Mouse (Mus musculus): ENCODE measurements around the gene Gm20431.
A peak's percentile ranks its signal among the peaks of the same experiment; 100 is the strongest.
"Not testable (repeated sequence)": the region's sequence is repeated elsewhere in the genome, so short reads cannot be mapped to it uniquely, and the experiment has no call there.

The Gm20431 gene

DNA sequence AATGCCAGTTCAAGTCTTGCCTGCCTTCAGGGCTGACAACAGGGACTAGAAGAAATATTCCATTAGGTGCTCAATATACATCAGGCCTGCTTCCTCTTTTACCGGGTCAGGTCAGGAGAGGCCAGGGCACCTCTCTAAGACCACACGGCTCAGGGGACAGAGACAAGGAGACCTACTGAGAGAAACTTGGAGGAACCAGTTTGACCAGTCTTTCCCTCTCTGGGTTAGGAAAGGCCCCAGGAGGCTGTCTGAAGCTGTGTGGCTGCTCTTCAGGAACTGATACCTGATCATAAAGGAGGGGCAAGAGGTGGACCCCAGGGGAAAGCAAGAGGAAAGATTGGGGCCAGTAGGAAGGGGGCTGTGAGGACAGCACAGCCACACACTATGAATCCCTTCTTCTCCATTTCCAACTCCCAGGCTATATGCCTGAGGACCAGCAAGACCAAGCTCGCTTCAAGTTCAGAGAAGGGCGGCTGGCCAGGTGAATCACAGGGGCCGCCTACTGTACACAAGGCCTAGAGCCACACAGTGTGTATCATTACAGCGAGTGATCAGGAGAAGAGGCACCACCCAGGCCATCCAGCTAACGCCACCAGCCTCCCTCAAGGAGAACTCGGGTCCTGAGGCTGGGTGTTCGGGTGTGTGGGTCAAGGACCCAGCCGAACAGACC lies 2.0 kb downstream of the Gm20431 start:
- DNase-seq: no peak

DNA sequence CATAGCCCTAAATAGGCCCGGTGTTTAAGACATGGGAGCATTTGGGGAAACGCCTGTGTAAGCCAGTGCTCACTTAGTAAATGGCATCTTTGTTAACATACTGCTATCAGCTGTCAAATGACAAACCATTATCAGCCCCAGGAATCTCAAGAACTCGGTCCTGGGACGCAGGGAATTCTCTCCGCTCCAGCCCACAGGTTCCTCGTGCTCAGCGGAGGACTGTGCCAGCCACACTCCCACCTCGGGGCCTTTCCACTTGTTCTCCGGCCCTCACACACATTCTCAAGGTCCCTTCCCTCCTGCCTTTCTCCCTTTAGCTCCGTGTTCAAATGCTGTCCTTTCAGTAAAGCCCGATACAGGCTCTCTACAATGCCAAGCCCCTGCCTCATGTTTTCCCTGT lies 2.6 kb downstream of the Gm20431 start:
- DNase-seq: no peak

DNA sequence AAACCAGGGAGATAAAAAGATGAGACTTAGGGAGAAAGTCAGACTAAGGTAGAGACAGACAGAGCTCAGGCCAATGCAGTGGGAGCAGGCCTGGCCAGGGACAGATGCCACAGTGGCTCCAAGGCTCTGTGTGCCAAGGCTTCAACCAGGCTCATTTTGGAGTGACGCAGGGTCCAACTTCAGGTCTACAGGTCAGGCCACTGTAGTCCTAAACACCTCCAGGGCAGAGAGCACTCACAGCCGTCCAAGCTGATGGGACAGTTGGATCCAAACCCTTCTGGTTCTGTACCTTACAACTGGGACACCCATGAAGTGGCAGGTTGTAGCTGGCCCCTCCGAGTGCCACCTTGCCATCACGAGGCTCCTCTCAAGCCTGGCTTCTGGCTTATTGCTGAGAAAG lies 3.3 kb downstream of the Gm20431 start:
- DNase-seq: no peak

DNA sequence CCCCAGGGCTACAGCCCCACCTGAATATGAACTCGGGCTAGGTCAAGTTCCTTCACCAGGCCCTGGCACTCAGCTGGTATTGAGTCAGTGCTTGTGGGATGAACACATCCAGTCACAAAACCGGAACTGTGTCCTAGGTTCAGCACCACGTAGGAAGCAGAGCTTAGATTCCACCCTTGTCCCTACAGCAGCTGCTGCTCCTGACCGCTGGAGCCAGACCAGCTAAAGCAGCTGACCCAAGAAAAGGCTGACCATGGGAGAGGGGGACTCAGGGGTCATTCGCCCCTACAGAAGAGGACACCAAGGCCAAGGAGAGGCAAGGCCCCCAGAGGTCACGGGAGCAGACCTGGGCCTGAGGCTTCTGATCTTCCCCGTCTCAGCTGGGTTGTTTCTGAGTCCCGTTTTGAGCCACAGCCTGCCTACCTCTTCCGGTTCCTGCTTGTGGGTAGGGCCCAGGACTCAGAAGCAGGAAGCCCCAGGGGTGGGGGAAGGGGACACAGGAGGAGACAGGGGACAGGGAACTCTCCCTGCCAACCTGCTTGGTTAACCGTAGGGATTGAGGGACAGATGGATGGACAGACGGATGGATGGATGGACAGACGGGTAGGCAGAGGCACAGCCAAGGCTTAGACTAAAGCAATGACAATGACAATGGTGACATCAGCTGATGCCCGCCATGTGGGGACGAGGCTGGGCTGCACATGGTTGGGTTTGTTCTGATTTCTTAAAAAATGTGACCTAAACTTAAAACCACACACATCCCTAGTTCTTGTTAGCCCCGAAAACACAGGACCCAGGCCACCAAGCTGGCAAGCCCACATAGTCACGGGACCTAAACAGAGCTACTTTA lies 4.4 kb downstream of the Gm20431 start:
- DNase-seq: peak; percentile 41

DNA sequence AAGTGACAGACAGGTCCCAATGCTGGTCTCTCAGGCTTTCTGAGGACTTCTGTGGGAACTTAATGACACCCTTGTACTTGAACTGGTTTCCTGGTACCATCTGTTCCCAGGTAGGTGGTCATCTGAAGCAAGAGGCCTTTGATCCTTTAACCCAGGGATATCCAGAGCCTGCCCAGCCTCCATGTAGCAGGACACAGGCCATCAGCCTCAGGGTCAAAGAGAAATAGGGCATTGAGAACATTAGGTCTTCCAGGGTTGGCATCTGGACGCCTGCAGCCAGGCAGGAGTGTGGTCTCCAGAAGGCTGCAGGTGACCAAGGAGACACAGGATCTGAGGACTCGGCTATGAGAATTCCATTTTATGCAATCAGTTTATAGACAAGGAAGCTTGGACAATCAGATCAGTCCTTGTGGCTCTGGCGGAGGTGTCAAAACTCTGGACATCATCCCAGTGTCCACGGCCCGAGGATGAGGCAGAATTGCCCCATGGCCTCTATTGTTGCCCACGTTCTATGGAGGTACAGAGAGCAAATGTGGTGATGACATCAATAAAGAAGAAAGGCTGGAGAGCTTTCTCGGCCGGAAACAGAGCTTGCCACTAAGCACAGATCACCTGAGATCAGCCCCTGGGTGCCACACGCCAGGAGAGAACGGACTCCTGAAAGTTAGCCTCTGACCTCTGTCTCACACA lies 6.2 kb downstream of the Gm20431 start:
- no peak for DNase-seq

DNA sequence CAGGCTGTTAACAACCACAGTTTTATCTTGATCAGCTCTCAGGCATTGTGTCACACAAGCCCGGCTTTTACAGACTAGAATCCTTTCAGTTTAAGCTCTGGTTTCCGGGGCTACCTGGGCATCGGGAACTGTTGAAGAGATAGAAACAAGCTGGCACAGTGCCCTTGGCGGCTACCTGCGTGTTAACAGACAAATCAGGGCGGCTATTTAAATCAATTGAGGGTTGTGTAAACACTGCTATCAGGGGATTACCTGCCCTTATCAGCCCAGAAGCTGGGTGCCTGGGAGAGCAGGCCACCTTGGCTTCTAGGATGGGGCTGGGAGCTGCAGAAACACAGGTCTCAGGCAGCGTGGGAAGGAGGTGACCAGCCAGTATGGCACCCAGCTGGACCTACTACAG lies 8.6 kb downstream of the Gm20431 start:
- no peak for DNase-seq

DNA sequence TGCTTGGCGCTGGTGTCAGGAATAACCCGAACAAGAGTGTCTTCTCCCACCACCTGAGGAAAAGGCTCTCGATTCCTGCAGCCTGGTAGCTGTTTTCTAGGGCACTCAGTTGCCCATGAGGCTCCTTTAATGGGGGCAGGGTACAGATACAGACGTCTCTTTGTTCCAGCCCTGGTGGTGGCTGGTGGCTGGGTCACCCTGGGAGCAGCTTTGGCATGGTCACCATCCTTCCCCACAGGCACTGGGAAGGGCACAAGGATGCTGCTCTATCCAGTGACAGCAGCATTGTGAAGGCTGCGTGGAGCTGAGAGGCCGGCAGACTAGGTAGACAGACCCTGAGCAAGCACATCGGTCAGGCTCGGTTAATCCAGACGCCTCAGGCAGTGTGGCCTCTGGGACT lies 9.7 kb downstream of the Gm20431 start:
- DNase-seq: no peak

DNA sequence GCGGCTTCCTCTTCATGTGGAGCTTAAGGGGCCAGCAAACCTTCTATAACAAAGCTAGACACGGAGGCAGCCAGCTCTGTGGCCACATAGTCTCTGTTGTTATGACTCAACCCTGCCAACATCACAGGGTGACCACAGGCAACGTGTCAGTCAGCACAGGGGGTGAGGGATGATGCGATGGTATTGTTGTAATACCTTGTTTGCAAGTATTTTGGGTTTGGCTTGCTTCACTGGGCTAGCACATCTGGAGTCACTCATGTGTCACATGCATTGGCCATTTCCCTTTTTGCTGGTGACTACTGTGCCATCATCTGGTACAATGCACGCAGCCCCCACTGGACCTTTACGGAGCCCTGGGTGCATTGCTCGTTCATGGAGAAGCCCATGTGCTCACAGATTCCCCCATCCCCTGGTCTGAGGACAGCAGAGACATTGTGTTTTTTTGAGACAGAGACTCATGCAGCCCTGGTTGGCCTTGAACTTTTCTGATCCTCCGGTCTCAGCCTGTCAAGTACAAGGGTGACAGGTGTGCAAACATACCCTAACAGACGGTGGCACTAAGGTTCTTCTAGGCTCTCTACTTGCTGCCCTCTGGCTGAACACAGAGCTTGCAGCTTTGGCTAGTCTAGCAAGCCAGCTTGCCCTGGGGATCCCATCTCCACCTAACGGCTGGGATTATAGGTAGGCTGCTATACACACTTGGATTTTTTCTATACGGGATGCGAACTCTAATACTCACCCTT lies 11.8 kb downstream of the Gm20431 start:
- no peak for DNase-seq

DNA sequence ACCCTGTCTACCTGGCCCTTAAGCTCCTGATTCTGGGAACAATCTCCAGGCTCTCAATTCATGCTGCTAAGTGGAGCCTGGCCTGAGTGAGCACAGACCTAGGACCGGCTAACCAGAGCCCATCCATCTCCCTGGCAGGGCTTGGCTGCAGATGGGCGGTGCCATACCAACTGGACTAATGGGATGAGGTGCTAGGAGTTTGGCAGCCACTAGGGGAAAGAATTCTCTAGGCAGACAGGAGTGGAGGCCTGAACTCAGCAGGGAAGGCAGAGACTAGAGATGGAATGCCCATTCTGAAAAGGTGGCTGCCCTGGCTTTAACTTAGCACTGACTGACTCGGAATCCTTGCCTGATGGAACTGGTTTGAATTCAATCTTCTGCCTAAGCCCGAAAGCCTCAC lies 14.9 kb downstream of the Gm20431 start:
- DNase-seq: peak; percentile 4

DNA sequence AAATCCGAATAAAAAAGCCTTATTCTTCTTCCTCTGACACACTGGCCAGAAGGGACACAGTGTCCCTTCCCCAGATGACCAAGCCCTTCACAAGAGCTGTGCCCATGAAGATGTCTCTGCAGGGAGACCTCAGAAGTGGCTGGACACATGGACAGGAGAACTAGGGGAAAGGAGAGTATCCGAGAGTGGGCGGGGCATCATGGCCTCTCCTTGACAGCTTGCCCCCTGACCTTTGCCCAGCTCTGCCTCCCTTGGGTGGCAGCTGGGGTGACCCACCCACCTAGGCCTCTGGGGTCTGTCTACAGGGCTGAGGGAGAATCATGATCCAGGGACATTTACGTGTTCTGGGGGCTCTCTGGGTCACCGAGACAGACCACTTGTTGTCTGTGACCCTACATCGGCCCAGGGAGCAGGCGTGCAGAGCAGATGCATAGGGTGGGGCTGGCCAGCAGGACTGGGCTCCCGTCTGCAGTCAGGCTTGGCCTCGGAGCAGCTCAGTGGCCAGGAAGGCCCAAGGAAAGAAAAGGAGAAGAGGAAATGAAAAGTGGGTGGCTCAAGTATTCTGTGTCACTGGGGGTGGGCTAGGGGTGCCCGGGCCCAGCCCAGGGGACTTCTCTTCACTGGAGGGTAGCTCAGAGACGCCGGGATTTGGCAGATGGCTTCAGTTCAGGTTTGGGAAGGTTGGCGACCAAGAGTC lies 17.8 kb downstream of the Gm20431 start:
- DNase-seq: not testable (repeated sequence)

DNA sequence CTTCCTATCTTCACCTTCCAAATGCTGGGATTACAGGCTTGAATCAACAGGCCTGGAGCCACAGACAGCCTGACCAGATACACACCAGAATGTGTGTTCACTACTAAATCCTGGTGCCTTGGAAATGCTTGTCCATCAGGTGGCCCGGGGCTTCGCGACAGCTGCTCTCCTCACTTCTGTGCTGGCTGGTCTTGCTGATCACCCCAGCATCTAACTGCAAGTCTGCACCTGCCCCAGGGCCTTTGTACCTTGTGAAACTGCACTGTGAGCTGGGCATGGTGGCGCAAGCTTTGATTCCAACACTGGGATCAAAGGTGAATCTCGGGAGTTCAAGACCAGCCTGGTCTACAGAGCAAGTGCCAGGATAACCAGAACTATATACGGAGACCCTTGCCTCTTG lies 19.1 kb downstream of the Gm20431 start:
- no peak for DNase-seq

DNA sequence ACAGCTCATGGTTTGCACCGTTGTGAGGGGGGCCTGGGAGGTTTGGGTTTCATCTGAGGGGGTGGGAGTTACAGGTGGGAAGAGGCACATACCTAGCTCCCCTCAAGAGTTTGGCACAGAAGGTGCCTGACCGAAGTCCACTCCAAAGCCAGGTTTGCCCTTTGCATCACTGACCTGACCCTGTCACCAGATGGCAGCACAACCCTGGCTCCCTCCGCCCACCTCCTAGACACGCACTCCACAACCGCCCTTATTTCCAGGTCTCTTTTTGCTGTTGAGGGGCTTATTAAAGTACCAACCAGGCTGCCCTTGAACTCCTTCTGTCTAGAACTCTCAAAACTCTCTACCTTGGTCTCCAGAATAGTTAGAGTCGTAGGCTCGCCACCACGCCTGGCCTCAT lies 20.0 kb downstream of the Gm20431 start:
- DNase-seq: no peak

DNA sequence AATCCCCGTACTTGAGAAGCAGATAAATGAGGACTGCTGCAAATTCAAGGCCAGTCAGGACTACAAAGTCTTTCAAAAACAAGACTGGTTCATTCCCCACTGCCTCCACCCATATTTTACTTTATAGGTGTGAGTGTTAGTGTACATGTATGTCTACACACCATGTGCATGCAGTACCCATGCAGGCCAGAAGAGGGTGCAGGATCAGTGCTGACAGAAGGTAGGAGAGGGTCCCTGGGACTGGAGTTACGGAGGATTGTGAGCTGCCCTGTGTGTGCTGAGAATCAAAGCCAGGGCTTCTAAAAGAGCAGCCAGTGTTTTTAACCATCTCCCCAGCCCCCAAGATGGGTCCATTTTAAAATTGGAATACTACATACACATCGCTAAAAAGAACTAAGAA lies 21.0 kb downstream of the Gm20431 start:
- DNase-seq: peak; percentile 61

DNA sequence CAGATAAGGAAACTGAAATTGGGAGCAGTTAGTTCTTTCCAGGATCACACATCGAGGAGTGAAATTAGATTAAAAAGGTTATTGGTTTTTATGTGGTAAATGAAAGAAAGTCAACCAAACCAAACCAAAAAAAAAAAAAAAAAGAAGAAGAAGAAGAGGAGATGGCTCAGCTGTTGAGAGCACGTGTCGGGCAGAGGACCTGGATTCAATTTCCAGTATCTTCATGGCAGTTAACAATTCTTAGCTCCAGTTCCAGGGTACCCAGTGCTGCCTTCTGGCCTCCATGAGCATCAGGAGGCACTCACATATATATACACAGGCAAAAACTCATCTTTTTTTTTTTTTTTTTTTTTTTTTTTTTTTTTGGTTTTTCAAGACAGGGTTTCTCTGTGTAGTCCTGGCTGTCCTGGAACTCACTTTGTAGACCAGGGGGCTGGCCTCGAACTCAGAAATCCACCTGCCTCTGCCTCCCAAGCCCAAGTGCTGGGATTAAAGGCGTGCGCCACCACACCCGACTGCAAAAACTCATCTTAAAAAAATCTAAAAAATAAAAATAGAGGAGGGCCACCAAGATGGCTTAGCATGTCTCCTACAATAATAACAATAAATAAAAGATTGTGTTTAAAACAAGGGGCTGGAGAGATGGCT lies 26.3 kb downstream of the Gm20431 start:
- no peak for DNase-seq

DNA sequence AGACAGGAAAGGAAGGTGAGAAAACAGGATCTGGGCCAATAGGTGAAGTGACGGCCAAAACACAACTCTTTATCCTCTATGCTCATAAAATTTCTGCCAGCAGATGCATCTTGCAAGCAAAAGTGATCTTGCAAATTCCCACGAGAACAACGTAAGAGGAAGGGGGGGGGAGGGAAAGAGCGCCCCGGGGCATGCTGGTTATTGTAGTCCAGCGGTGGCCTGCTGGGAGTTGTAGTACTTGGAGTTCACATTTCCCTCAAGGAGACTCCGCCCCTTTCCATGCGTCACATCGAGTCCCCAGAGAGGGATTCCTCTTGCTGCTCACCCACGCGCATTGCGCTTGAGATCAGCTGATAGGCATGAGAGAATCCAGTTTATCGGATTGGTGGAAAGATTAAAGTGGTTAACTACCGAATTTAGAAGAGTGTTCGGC lies 26.9 kb downstream of the Gm20431 start:
- DNase-seq: peak; percentile 95

DNA sequence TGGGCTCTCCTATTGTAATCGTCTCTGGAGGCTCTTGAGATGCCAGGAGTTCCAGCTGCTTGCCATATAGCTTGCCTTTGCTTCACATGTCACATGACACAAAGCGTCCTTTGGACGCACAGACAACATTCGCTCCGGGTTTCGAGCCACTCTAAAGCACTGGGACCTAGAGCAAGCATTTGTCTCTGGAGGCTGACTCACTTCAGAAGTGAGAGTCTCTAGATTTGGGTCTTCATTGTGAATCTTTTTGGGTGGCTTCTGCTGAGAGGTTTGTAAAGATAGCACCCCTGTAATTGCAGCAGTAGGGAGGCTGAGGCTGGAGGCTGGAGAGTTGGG lies 27.8 kb downstream of the Gm20431 start:
- no peak for DNase-seq

DNA sequence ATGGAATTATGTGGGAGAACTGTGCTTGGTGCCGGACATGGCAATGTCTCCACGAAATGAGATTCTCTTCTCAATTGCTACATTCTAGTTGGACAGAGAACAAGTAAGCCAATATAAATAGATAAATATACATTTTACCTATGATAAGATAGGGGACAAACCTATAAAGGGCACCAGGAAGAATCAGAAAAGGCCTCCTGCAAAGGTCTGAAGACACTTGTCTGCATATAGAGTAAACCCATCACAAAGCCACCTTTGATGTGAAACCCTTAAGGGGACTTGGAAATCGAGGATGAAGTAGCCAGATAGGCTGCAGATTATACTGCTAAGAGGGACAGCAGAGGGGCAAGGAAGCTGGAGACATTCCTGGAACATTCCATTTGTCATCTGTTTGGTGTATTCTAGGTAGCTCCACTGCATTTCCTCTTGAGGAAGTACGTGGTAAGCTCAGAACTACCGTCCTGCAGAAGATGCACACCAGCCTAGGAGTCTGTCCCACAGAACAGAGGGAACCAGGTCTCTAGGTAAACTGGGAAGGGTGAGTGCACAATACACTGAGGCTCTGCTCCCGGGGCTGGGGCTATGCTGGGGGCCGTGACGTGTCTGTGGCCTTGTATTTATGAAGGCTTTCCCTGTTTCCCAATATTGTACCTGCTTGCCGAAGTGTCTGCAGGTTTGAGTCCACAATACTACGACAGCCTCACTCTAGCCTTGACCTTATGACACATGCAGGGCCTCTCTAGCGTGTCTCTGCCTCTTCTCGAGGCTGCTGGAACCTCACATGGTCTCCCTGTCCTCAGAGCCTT lies 28.4 kb downstream of the Gm20431 start:
- no peak for DNase-seq

DNA sequence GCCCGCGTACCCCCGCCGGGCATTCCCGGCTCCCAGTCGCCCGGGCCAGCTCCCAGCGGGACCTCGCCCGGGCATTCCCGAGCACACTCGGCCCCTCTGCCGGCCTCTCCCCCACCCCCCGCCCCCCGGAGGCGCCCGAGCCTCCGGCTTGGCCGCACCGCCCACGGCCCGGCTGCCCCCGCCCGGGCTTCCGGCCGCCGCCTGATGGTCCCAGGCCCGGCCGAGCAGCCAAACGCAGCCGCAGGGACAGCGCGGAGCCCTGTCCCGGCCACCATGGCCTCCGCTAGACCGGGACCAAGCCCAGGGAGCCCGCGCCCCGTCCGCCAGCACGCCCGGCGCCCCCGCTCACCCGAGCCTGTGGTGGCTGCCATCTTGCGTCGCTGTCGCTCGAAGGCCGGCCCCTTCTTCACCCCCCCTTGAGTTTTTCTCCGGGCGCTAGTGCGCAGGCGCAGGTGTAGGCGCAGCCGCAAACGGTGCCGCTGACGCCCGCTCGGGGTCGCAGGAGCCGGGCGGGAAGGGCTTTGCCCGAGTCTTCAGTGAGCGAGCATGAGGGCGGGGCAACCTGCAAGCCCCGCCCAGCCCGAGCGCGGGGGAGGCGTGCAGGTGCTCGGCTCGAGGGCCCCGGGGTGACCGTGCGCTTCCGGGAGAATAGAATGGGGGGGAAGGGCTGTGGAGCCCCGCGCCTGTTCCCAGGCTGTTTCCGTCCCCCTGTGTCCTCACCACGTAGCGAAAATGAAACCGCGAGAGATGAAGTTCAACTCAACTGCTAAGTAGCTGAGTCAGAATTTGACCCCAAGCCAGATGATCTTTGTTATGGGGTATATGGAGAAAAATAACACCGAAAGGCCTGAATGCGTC lies 29.5 kb downstream of the Gm20431 start, which contains the start of gene Ube2v1:
TSS of gene Ube2v1 (minus strand) at position 505 of the 858 bp plus-strand sequence.
- peak; percentile 96 for DNase-seq

DNA sequence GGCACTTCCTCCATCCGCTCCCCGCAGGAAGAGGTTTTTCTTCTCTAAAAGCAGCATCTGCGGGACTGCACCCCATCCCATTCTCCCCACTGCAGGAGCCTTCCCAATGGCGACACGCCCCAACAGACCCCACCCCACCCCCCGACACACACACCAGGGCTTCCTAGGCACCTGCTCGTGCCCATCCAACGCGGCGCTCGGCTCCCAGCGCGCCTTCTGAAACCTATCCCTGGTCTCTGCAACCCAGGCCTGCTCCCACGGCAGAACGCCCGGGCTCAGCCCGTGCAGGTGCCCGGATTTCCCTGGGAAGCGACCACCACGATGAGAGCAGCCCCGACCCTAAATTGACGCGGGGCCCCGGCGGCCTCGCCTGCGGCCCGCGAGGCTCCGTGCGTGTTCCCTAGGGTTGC lies 30.1 kb downstream of the Gm20431 start:
- peak; percentile 42 for DNase-seq

DNA sequence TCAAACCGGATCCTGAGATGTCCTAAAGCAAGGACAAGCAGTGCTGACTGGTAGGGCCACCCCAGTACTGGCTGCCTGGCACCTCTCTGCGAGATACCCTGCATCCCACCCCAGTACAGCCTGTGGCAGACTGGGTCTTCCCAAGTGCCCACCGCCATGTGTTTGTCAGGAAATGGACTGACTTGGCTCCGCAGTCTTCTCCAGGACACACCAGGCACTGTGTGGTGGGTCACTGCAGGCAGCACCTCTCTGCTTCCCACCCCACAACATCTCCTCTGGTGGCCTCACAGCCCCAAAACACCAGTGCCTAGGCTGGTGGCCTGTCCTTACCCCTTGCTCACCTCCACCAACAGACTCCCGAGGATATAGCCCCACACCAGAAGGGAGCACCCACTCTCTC lies 30.9 kb downstream of the Gm20431 start:
- DNase-seq: no peak

Measured in right cerebral cortex, postnatal 14 days (tissue).